Mouse (Mus musculus): ENCODE results near the gene Stx11. TPM values are rescaled to one million over a fixed set of nuclear protein-coding genes. Genes with fewer than 3 reads are reported as not detected.

Stx11 gene
- polyA plus RNA-seq, 1 experiment, result 7.9 TPM

- Histone ChIP-seq H3K27ac (ENCODE audit: insufficient read depth, low read depth, low read length) (no peak overlapping the region), H3K4me3 (ENCODE audit: insufficient read depth, low read length) (no peak overlapping the region), H3K4me1 (ENCODE audit: control insufficient read depth, insufficient read depth, low read length) (peaks cover 3% of the 10 kb centered on the region; the same call in 1 of the 2 replicates)
- TF ChIP-seq POLR2A (IDR thresholded peaks at IDR 0.05; ENCODE audit: borderline replicate concordance, low read depth, low read length), result no peak
- no peak for TF ChIP-seq CTCF (IDR thresholded peaks at IDR 0.05; ENCODE audit: low read depth, low read length)
Observed at GRCm38 (mm10) chr10:12936079-12936478, 28.0 kb downstream of the Stx11 start.

- Histone ChIP-seq H3K27ac (ENCODE audit: insufficient read depth, low read depth, low read length) (no peak overlapping the region), H3K4me1 (ENCODE audit: control insufficient read depth, insufficient read depth, low read length) (peaks cover 3% of the 10 kb centered on the region; the same call in 1 of the 2 replicates), H3K4me3 (ENCODE audit: insufficient read depth, low read length) (no peak overlapping the region)
- TF ChIP-seq POLR2A (IDR thresholded peaks at IDR 0.05; ENCODE audit: borderline replicate concordance, low read depth, low read length), result no peak
- TF ChIP-seq CTCF (IDR thresholded peaks at IDR 0.05; ENCODE audit: low read depth, low read length), result no peak
Observed at GRCm38 (mm10) chr10:12935575-12935974, 28.5 kb downstream of the Stx11 start.

- TF ChIP-seq CTCF (IDR thresholded peaks at IDR 0.05; ENCODE audit: low read depth, low read length), result no peak
- Histone ChIP-seq H3K27ac (ENCODE audit: insufficient read depth, low read depth, low read length) (no peak overlapping the region), H3K4me1 (ENCODE audit: control insufficient read depth, insufficient read depth, low read length) (peaks cover 3% of the 10 kb centered on the region; the same call in 1 of the 2 replicates), H3K4me3 (ENCODE audit: insufficient read depth, low read length) (no peak overlapping the region)
Observed at GRCm38 (mm10) chr10:12931492-12932400, 32.4 kb downstream of the Stx11 start.

GRCm38 (mm10) chr10:12930351-12930905, 33.7 kb downstream of the Stx11 start:
- H3K4me3 ChIP-seq (ENCODE audit: insufficient read depth, low read length), result no peak overlapping the region
- no peaks in the 10 kb centered on the region for H3K4me1 ChIP-seq (ENCODE audit: control insufficient read depth, insufficient read depth, low read length)
- TF ChIP-seq POLR2A (IDR thresholded peaks at IDR 0.05; ENCODE audit: borderline replicate concordance, low read depth, low read length), result no peak
- no peak for TF ChIP-seq CTCF (IDR thresholded peaks at IDR 0.05; ENCODE audit: low read depth, low read length)
- no peak overlapping the region for H3K27ac ChIP-seq (ENCODE audit: insufficient read depth, low read depth, low read length)

GRCm38 (mm10) chr10:12929857-12930174, 34.3 kb downstream of the Stx11 start:
- TF ChIP-seq POLR2A (IDR thresholded peaks at IDR 0.05; ENCODE audit: borderline replicate concordance, low read depth, low read length), result no peak
- no peaks in the 10 kb centered on the region for H3K4me1 ChIP-seq (ENCODE audit: control insufficient read depth, insufficient read depth, low read length)
- H3K4me3 ChIP-seq (ENCODE audit: insufficient read depth, low read length), result no peak overlapping the region
- no peak overlapping the region for H3K27ac ChIP-seq (ENCODE audit: insufficient read depth, low read depth, low read length)

- Histone ChIP-seq H3K4me3 (ENCODE audit: insufficient read depth, low read length) (no peak overlapping the region), H3K4me1 (ENCODE audit: control insufficient read depth, insufficient read depth, low read length) (no peaks in the 10 kb centered on the region), H3K27ac (ENCODE audit: insufficient read depth, low read depth, low read length) (no peak overlapping the region)
- TF ChIP-seq POLR2A (IDR thresholded peaks at IDR 0.05; ENCODE audit: borderline replicate concordance, low read depth, low read length), result no peak
- no peak for TF ChIP-seq CTCF (IDR thresholded peaks at IDR 0.05; ENCODE audit: low read depth, low read length)
Observed at GRCm38 (mm10) chr10:12929149-12929856, 34.8 kb downstream of the Stx11 start.

GRCm38 (mm10) chr10:12928193-12928592, 35.9 kb downstream of the Stx11 start:
- TF ChIP-seq POLR2A (IDR thresholded peaks at IDR 0.05; ENCODE audit: borderline replicate concordance, low read depth, low read length), result no peak
- no peak for TF ChIP-seq CTCF (IDR thresholded peaks at IDR 0.05; ENCODE audit: low read depth, low read length)
- H3K27ac ChIP-seq (ENCODE audit: insufficient read depth, low read depth, low read length), result no peak overlapping the region
- H3K4me1 ChIP-seq (ENCODE audit: control insufficient read depth, insufficient read depth, low read length), result peaks cover 4% of the 10 kb centered on the region
- H3K4me3 ChIP-seq (ENCODE audit: insufficient read depth, low read length), result no peak overlapping the region

GRCm38 (mm10) chr10:12922574-12923353, 41.3 kb downstream of the Stx11 start:
- TF ChIP-seq POLR2A (IDR thresholded peaks at IDR 0.05; ENCODE audit: borderline replicate concordance, low read depth, low read length) (no peak), CTCF (IDR thresholded peaks at IDR 0.05; ENCODE audit: low read depth, low read length) (peak; percentile 40; the same call in 1 of the 2 replicates)
- peak overlapping the region; percentile 87 for H3K4me3 ChIP-seq (ENCODE audit: insufficient read depth, low read length)
- H3K27ac ChIP-seq (ENCODE audit: insufficient read depth, low read depth, low read length), result peak overlapping the region; percentile 47
- peaks cover 4% of the 10 kb centered on the region for H3K4me1 ChIP-seq (ENCODE audit: control insufficient read depth, insufficient read depth, low read length)

GRCm38 (mm10) chr10:12922077-12922573, 42.0 kb downstream of the Stx11 start:
- Histone ChIP-seq H3K4me3 (ENCODE audit: insufficient read depth, low read length) (peak overlapping the region; percentile 87), H3K27ac (ENCODE audit: insufficient read depth, low read depth, low read length) (no peak overlapping the region), H3K4me1 (ENCODE audit: control insufficient read depth, insufficient read depth, low read length) (peaks cover 4% of the 10 kb centered on the region)
- TF ChIP-seq CTCF (IDR thresholded peaks at IDR 0.05; ENCODE audit: low read depth, low read length), result no peak

Measured in bone marrow macrophage, adult 2 months (primary cell).